Mouse (Mus musculus) stomach, embryonic 14.5 days (tissue): ENCODE measurements at regions not wholly inside any gene's neighbourhood (a gene's known extent, or its start where the extent isn't known, plus 50 kb on each side); places are given as distances from the start of the nearest gene placed in this dataset.

ENCODE experiments used
- ATAC-seq: fragments of 200-750 bp; cut with Nextera tagmentation; 2 replicates; pipeline ENCODE4 v1.8.0; 2017; ENCODE audit warnings: low read depth, moderate TSS enrichment; ENCODE audit not compliant: insufficient number of reproducible peaks, insufficient read depth, low FRiP score
- H3K27ac ChIP-seq: fragments of 300-500 bp; sonication (generic); 2 replicates; pipeline ENCODE4 v1.5.1; 2014; ENCODE audit warnings: mild to moderate bottlenecking, low read length, moderate library complexity, mixed read lengths
- H3K27me3 ChIP-seq: fragments of 300-500 bp; sonication (generic); 2 replicates; pipeline ENCODE4 v1.6.1; 2014; ENCODE audit warnings: low read length, control low read depth, mixed read lengths; ENCODE audit not compliant: control insufficient read depth, insufficient read depth
- H3K36me3 ChIP-seq: fragments of 300-500 bp; sonication (generic); 2 replicates; pipeline ENCODE4 v1.6.1; 2014; ENCODE audit warnings: mild to moderate bottlenecking, control low read depth, low read length, moderate library complexity, mixed read lengths; ENCODE audit not compliant: control insufficient read depth, insufficient read depth
- H3K4me1 ChIP-seq: fragments of 300-500 bp; sonication (generic); 2 replicates; pipeline ENCODE4 v1.6.1; 2014; ENCODE audit warnings: low read length, control low read depth, mixed read lengths; ENCODE audit not compliant: control insufficient read depth, insufficient read depth
- H3K4me2 ChIP-seq: fragments of 300-500 bp; sonication (generic); replicated peaks from 2 replicates; pipeline ENCODE4 v1.6.1; 2014; ENCODE audit warnings: low read depth, low read length, control low read depth
- H3K4me3 ChIP-seq: fragments of 300-500 bp; sonication (generic); 2 replicates; pipeline ENCODE4 v1.5.1; 2014; ENCODE audit warnings: low read depth, low read length, control low read depth
- H3K9ac ChIP-seq: fragments of 300-500 bp; sonication (generic); replicated peaks from 2 replicates; pipeline ENCODE4 v1.6.1; 2014; ENCODE audit warnings: low read depth, mild to moderate bottlenecking, control low read depth, low read length, moderate library complexity, mixed read lengths
- H3K9me3 ChIP-seq: fragments of 300-500 bp; sonication (generic); 2 replicates; pipeline ENCODE4 v1.6.1; 2016; ENCODE audit warnings: low read depth, low read length, control low read depth; ENCODE audit not compliant: control insufficient read depth
- WGBS: fragments of 180-500 bp; shearing (Covaris S2); extraction: QIAGEN DNeasy Blood & Tissue Kit; methylation state at CpG from one replicate; pipeline ENCODE4 v1.1.7; 2014; 5-methylcytosine and 5-hydroxymethylcytosine counted together

DNA sequence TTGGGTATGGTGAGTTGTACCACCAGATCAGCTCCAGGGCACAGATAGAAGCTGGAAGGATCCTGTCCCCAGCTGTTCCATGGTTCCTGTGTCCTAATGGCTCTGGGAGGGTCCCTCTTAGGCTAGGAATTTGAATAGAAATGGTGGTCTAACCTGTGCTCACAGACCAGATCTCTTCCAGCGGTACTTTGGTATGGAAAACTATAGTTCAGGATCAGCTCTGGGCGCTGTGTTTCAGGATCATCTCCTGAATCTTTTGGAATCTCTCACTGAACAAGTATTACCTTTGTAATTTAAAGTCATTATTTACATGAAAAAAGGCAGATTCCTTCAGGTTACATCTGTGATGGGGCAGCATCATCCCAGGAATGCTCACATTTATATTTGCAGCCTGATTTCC lies 208.1 kb upstream of the Podxl start:
- Histone ChIP-seq H3K27me3 (no peaks in the 10 kb centered on the region), H3K36me3 (no peaks in the 10 kb centered on the region), H3K9ac (no peak overlapping the region), H3K4me1 (no peaks in the 10 kb centered on the region), H3K4me3 (no peak overlapping the region), H3K27ac (no peak overlapping the region), H3K4me2 (no peak overlapping the region), H3K9me3 (no peaks in the 10 kb centered on the region)
- WGBS: 94% methylated on average over 2 of the region's 2 CpGs
- ATAC-seq: no peak

DNA sequence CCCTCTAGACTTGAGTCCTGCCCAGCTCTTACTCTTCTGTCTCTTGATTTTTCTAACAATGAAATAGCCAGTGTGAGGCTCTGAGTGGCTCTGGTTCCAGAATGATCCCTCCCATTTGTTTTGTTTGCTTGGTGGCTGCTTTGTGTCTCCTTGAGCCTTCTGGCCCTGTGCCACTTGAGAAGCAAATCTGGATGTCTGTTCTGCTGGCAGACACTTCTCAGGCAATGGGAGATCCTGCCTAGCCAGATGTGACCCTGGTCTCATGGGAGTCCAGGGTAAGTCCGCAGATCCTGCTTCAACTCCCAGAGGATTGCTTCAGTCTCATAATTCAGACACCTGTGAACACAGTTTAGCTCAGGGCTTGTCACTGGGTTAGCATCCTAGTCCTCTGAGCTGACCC lies 181.8 kb upstream of the Podxl start:
- 70% methylated on average over 1 of the region's 1 CpGs for WGBS
- Histone ChIP-seq H3K4me2 (no peak overlapping the region), H3K27me3 (no peaks in the 10 kb centered on the region), H3K4me1 (no peaks in the 10 kb centered on the region), H3K9ac (no peak overlapping the region), H3K9me3 (no peaks in the 10 kb centered on the region), H3K36me3 (no peaks in the 10 kb centered on the region), H3K4me3 (no peak overlapping the region), H3K27ac (no peak overlapping the region)
- ATAC-seq: no peak

DNA sequence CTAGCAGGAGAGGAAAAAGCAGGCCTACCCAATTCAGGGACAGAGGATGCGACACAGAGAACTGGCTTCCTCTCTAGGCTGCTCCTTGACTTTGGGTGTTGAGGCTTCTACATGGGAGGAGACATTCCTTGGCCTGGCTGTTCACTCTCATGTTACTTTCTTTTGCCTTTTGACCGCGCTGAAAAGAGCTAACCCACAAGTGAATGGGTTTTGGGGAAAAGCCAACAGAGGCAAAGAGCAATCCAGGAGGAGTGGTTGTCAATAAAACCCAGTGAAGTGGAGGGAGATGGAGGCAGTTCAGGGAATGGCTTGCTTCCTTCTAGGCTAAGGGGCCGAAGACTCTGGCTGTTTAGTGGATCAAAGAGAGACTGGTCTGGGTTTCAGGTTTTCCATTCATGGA lies 167.6 kb upstream of the Podxl start:
- no peaks in the 10 kb centered on the region for H3K9me3 ChIP-seq
- no peak overlapping the region for H3K27ac ChIP-seq
- WGBS: 85% methylated on average over 4 of the region's 4 CpGs
- no peak for ATAC-seq
- H3K9ac ChIP-seq: no peak overlapping the region
- no peak overlapping the region for H3K4me3 ChIP-seq
- H3K27me3 ChIP-seq: no peaks in the 10 kb centered on the region
- no peaks in the 10 kb centered on the region for H3K36me3 ChIP-seq
- no peak overlapping the region for H3K4me2 ChIP-seq
- H3K4me1 ChIP-seq: no peaks in the 10 kb centered on the region

DNA sequence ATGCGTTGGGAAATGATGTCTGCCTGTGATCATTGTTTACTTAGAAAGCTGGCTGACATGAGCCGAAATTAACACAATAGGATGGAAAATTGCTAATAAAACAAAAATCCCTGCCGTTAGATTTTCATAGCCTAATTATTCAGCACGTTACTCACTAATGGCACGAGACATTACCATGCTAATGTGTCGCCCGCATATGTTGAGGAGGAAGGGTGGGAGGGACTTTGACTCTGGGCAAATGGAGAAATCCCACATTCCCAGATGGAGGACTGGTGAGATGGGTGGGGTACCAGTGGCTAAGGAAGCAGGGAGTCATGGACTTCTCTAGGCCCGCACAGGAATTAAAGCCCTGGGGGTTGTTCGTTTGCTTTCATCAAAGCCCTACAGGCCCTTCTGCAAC lies 155.8 kb upstream of the Podxl start:
- 82% methylated on average over 9 of the region's 9 CpGs for WGBS
- Histone ChIP-seq H3K36me3 (no peaks in the 10 kb centered on the region), H3K9ac (no peak overlapping the region), H3K4me3 (no peak overlapping the region), H3K27ac (no peak overlapping the region), H3K27me3 (no peaks in the 10 kb centered on the region), H3K4me1 (no peaks in the 10 kb centered on the region), H3K4me2 (no peak overlapping the region), H3K9me3 (no peaks in the 10 kb centered on the region)
- ATAC-seq: no peak

DNA sequence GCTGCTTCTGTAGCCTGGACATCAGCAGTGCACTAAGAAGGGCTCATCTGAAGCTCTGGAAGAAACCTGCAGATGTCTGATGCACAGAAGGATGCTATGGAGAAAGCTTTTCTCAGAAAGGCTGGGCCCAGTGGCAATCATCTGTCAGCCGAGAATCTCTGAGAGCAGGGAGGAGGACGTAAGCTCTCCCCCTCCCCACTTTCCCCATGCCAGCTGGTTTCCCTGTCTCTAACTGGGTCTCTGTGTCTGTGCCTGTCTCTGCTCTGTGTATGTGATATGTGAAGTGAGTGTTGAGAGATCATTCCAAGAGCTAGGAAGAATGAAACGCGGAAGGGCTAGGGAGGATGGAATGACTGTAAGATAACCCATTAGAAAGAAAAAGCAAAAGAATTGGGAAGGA lies 155.1 kb upstream of the Podxl start:
- no peaks in the 10 kb centered on the region for H3K27me3 ChIP-seq
- 69% methylated on average over 4 of the region's 4 CpGs for WGBS
- H3K27ac ChIP-seq: no peak overlapping the region
- no peak for ATAC-seq
- no peak overlapping the region for H3K4me2 ChIP-seq
- H3K9me3 ChIP-seq: no peaks in the 10 kb centered on the region
- H3K36me3 ChIP-seq: no peaks in the 10 kb centered on the region
- H3K9ac ChIP-seq: no peak overlapping the region
- no peak overlapping the region for H3K4me3 ChIP-seq
- no peaks in the 10 kb centered on the region for H3K4me1 ChIP-seq

DNA sequence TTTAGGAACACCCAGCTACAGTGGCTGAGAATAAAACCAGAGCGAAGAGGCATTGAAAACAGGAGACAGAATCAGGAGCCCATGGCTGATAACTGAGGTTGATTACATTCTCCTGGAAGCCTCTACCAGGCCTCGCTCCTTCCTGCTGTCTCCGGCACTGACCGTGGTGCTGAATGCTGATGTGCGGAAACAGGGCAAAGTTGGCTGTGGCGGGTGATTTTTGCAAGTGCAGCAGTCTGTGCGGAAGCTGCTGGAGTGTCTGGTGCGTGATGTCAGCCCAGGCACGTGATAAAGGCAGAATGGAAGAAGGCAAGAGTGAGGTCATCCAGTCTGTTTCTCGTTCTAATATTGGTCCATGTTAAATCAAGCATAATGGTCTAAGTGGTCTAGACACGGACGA lies 153.8 kb upstream of the Podxl start:
- no peaks in the 10 kb centered on the region for H3K9me3 ChIP-seq
- no peaks in the 10 kb centered on the region for H3K36me3 ChIP-seq
- no peak overlapping the region for H3K9ac ChIP-seq
- 22% methylated on average over 12 of the region's 12 CpGs for WGBS
- H3K4me2 ChIP-seq: no peak overlapping the region
- no peaks in the 10 kb centered on the region for H3K4me1 ChIP-seq
- no peak overlapping the region for H3K27ac ChIP-seq
- ATAC-seq: no peak
- H3K4me3 ChIP-seq: no peak overlapping the region
- H3K27me3 ChIP-seq: no peaks in the 10 kb centered on the region

DNA sequence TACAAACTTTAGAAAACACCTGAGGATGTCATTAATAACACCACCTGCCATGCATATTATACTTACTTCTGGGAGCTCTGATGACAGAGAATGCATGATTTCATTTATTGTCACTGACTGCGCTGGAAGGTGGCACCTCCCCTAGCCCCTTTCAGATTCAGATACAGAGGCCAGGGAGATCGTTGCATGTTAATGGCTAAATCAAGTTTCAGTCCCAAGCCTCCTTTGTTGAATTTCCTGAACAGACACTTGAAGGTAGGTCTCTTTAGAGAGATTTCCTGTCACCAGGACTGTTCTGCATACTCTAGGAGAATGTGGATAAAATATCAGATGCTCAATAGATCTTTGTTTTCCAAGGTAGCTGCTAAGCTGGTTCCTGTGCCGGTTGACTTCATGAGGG lies 143.5 kb upstream of the Podxl start:
- H3K36me3 ChIP-seq: no peaks in the 10 kb centered on the region
- no peak overlapping the region for H3K9ac ChIP-seq
- H3K27ac ChIP-seq: no peak overlapping the region
- no peak overlapping the region for H3K4me3 ChIP-seq
- no peak for ATAC-seq
- no peaks in the 10 kb centered on the region for H3K4me1 ChIP-seq
- H3K9me3 ChIP-seq: no peaks in the 10 kb centered on the region
- H3K27me3 ChIP-seq: no peaks in the 10 kb centered on the region
- 74% methylated on average over 3 of the region's 3 CpGs for whole genome bisulfite sequencing
- H3K4me2 ChIP-seq: no peak overlapping the region

DNA sequence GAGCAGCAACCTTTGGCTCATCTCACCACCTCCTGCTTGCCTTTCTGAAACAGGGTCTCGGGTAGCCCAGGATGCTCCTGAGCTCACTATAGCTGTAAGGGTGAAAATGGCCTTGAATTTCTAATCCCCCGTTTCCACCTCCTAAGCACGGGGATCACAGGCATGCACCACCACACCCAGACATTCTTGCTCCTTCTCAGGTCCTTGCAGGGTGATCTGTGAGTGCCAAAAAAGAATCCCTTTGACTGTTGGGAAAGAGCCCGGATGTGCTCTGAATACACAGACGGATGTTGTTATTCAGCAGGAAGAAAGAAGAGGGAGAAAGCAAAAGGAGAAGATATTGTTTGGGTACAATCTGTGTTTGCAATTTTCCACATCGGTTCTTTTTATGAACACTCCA lies 140.4 kb upstream of the Podxl start:
- Histone ChIP-seq H3K4me2 (no peak overlapping the region), H3K4me1 (no peaks in the 10 kb centered on the region), H3K4me3 (no peak overlapping the region), H3K27ac (no peak overlapping the region), H3K9me3 (no peaks in the 10 kb centered on the region), H3K36me3 (no peaks in the 10 kb centered on the region), H3K27me3 (no peaks in the 10 kb centered on the region), H3K9ac (no peak overlapping the region)
- no peak for ATAC-seq
- 81% methylated on average over 6 of the region's 6 CpGs for WGBS

DNA sequence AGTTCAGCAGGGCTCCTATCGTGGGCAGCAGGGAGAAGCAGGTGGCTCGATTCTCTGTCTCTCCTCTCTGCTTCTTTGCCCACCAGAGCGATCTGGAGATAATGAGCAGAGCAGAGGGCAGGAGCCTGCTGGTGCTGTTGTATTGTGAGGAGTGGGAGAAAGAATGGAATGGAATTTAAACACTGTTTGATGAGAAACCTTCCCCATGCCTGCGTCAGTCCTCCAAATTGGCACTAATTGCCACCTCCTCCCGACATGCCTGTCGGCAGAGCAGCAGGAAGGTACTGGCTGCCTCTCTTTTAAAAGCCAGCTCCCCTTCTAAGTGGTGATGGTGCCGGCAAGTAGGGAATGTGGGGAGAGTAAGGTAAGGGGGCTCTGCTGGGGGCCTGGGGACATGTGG lies 139.2 kb upstream of the Podxl start:
- no peak for ATAC-seq
- H3K4me2 ChIP-seq: no peak overlapping the region
- no peak overlapping the region for H3K9ac ChIP-seq
- no peaks in the 10 kb centered on the region for H3K27me3 ChIP-seq
- no peaks in the 10 kb centered on the region for H3K36me3 ChIP-seq
- WGBS: 32% methylated on average over 7 of the region's 7 CpGs
- no peaks in the 10 kb centered on the region for H3K4me1 ChIP-seq
- H3K27ac ChIP-seq: no peak overlapping the region
- no peaks in the 10 kb centered on the region for H3K9me3 ChIP-seq
- no peak overlapping the region for H3K4me3 ChIP-seq
